Mouse (Mus musculus): ENCODE data around the gene Tagln3.

The Tagln3 gene

GRCm38 (mm10) chr16:45724061-45724741, at the start of gene Tagln3:
Tagln3 (minus strand) TSS chr16:45724608.
- peak; percentile 27 for DNase-seq

- no peak for DNase-seq
These were observed 46.5 kb upstream of the Tagln3 start for GRCm38 (mm10) chr16:45770914-45771313.

GRCm38 (mm10) chr16:45767853-45768640, 43.6 kb upstream of the Tagln3 start:
- DNase-seq: no peak

GRCm38 (mm10) chr16:45767434-45767833, 43.0 kb upstream of the Tagln3 start:
- DNase-seq: no peak

- no peak for DNase-seq
These were observed 41.5 kb upstream of the Tagln3 start for GRCm38 (mm10) chr16:45765801-45766494.

- DNase-seq: no peak
These were observed 40.7 kb upstream of the Tagln3 start for GRCm38 (mm10) chr16:45765102-45765501.

- no peak for DNase-seq
These were observed 38.6 kb upstream of the Tagln3 start for GRCm38 (mm10) chr16:45762859-45763505.

GRCm38 (mm10) chr16:45761425-45761824, 37.0 kb upstream of the Tagln3 start:
- no peak for DNase-seq

GRCm38 (mm10) chr16:45758726-45759269, 34.4 kb upstream of the Tagln3 start:
- no peak for DNase-seq

GRCm38 (mm10) chr16:45757421-45758078, 33.1 kb upstream of the Tagln3 start:
- DNase-seq: no peak

GRCm38 (mm10) chr16:45756855-45757254, 32.4 kb upstream of the Tagln3 start:
- DNase-seq: peak; percentile 57

- DNase-seq: no peak
These were observed 19.3 kb upstream of the Tagln3 start for GRCm38 (mm10) chr16:45743591-45744144.

- DNase-seq: peak; percentile 99
These were observed 18.4 kb upstream of the Tagln3 start, which contains the start of gene Abhd10 for GRCm38 (mm10) chr16:45742615-45743476. Abhd10 (minus strand) TSS chr16:45742955.

GRCm38 (mm10) chr16:45737880-45738279, 13.5 kb upstream of the Tagln3 start:
- no peak for DNase-seq

GRCm38 (mm10) chr16:45736724-45737123, 12.3 kb upstream of the Tagln3 start:
- no peak for DNase-seq

- no peak for DNase-seq
These were observed 4.8 kb upstream of the Tagln3 start for GRCm38 (mm10) chr16:45729163-45729562.

GRCm38 (mm10) chr16:45724742-45725102, 314 bp upstream of the Tagln3 start:
- DNase-seq: no peak

- DNase-seq: no peak
These were observed 1.1 kb downstream of the Tagln3 start for GRCm38 (mm10) chr16:45723172-45723901.

- no peak for DNase-seq
These were observed 1.9 kb downstream of the Tagln3 start for GRCm38 (mm10) chr16:45722460-45722951.

Data from thymus, postnatal 14 days (tissue).